In the genomic region with DNA sequence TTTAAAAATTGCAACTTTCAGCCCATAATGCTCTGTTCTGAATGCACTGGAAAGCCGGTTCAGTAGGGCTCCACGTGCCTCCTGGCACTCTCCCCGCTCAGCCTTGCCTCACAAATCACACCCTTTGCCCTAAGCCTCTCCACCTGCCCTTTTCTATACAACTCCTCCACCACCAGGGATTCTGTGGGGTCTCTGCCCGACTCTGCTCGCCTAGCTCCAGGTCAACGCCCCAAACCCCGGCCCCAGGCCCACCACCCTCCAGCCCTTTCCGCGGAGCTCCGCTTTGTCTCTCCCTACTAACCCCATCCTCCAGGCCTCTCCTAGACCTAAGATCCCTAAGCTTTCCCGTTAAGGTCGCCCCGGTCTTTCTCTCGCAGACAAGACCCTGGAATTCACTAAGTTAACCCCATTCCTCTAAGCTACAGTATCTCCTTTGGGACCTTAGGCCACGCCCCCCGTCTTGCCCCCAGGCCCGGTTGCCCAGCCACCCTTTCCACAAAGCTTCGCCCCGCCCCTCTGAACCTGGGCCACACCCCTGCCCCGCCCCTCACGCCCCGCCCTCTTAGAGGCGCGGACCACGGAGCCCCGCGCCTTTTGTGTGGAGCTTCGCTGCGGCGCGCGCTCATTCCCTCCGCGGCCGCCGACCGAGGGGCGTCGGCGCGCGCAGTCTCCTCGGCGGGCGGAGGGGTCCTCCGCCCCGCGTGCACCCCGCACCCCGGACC, we compare ENCODE assay signal across 8 mouse cellular contexts. TPM values are rescaled to one million over a fixed set of nuclear protein-coding genes. Genes with fewer than 3 reads are reported as not detected.
DNase-seq lines count a peak whose midpoint lies in the region; ATAC-seq and TF ChIP-seq lines count a peak whose summit lies in the region.

Gene Evl, plus strand, starts transcription at position 601 of the 722 bp plus-strand sequence.

- no peaks in the 10 kb centered on the region for H3K9me3 ChIP-seq in heart, embryonic 10.5 days
- no peaks in the 10 kb centered on the region for H3K9me3 ChIP-seq in kidney, embryonic 14.5 days (ENCODE audit: control insufficient read depth, low read length)
- no peaks in the 10 kb centered on the region for H3K9me3 ChIP-seq in limb, embryonic 15.5 days
- H3K9me3 ChIP-seq in midbrain, postnatal 0 days (ENCODE audit: low read length): no peaks in the 10 kb centered on the region

- H3K27ac ChIP-seq in heart, embryonic 10.5 days: peak within 1 kb of the TSS; percentile 95
- peak within 1 kb of the TSS; percentile 69 for H3K27ac ChIP-seq in kidney, embryonic 14.5 days (ENCODE audit: low read depth, low read length)
- H3K27ac ChIP-seq in limb, embryonic 15.5 days: peak within 1 kb of the TSS; percentile 92
- peak within 1 kb of the TSS; percentile 92 for H3K27ac ChIP-seq in midbrain, postnatal 0 days (ENCODE audit: low read depth, low read length)

- H3K36me3 ChIP-seq in heart, embryonic 10.5 days: no peaks in the 10 kb centered on the region
- no peaks in the 10 kb centered on the region for H3K36me3 ChIP-seq in kidney, embryonic 14.5 days (ENCODE audit: control insufficient read depth, insufficient read depth, low read length)
- H3K36me3 ChIP-seq in limb, embryonic 15.5 days: no peaks in the 10 kb centered on the region
- no peaks in the 10 kb centered on the region for H3K36me3 ChIP-seq in midbrain, postnatal 0 days (ENCODE audit: insufficient read depth, low read length)
- H3K36me3 ChIP-seq in splenic B cell, adult 2 months (ENCODE audit: control insufficient read depth, insufficient read depth, low read length, poor library complexity, severe bottlenecking): no peaks in the 10 kb centered on the region

- no peaks in the 10 kb centered on the region for H3K27me3 ChIP-seq in heart, embryonic 10.5 days (ENCODE audit: insufficient read depth, poor library complexity, severe bottlenecking)
- no peaks in the 10 kb centered on the region for H3K27me3 ChIP-seq in kidney, embryonic 14.5 days (ENCODE audit: control insufficient read depth, insufficient read depth, low read length)
- no peaks in the 10 kb centered on the region for H3K27me3 ChIP-seq in limb, embryonic 15.5 days
- no peaks in the 10 kb centered on the region for H3K27me3 ChIP-seq in midbrain, postnatal 0 days (ENCODE audit: insufficient read depth, low read length)
- H3K27me3 ChIP-seq in splenic B cell, adult 2 months (ENCODE audit: control insufficient read depth, insufficient read depth, low read length, poor library complexity, severe bottlenecking): peaks cover 8% of the 10 kb centered on the region; the same call in 1 of the 2 replicates

- TF ChIP-seq CTCF in midbrain, postnatal 0 days (IDR thresholded peaks at IDR 0.05): no peak

- WGBS in heart, embryonic 10.5 days: 2% methylated on average over 49 of the region's 50 CpGs
- 3% methylated on average over 34 of the region's 50 CpGs for WGBS in kidney, embryonic 14.5 days
- 2% methylated on average over 48 of the region's 50 CpGs for WGBS in limb, embryonic 15.5 days
- WGBS in midbrain, postnatal 0 days: under 1% methylated on average over 48 of the region's 50 CpGs

- peak within 1 kb of the TSS; percentile 98 for H3K4me3 ChIP-seq in heart, embryonic 10.5 days
- H3K4me3 ChIP-seq in kidney, embryonic 14.5 days (ENCODE audit: low read length): peak within 1 kb of the TSS; percentile 98
- H3K4me3 ChIP-seq in limb, embryonic 15.5 days: peak within 1 kb of the TSS; percentile 93
- H3K4me3 ChIP-seq in midbrain, postnatal 0 days (ENCODE audit: low read depth, low read length): peak within 1 kb of the TSS; percentile 94

- H3K9ac ChIP-seq in kidney, embryonic 14.5 days (ENCODE audit: low read depth, low read length): peak within 1 kb of the TSS; percentile 97
- peak within 1 kb of the TSS; percentile 94 for H3K9ac ChIP-seq in limb, embryonic 15.5 days
- peak within 1 kb of the TSS; percentile 97 for H3K9ac ChIP-seq in midbrain, postnatal 0 days (replicated peaks; ENCODE audit: low read length, poor library complexity, severe bottlenecking)

- ATAC-seq in erythroblast, adult 5-6 weeks (replicated peaks; ENCODE audit: low FRiP score, poor library complexity, severe bottlenecking): no peak
- peak; percentile 96 for ATAC-seq in kidney, embryonic 14.5 days (ENCODE audit: low FRiP score, low TSS enrichment)
- ATAC-seq in limb, embryonic 15.5 days (ENCODE audit: insufficient number of reproducible peaks, low FRiP score, low TSS enrichment, low read depth): peak; percentile 87
- peak; percentile 90 for ATAC-seq in midbrain, postnatal 0 days (ENCODE audit: low FRiP score)

- H3K4me2 ChIP-seq in kidney, embryonic 14.5 days (replicated peaks; ENCODE audit: low read depth, low read length): peak within 1 kb of the TSS; percentile 83
- H3K4me2 ChIP-seq in limb, embryonic 15.5 days: peak within 1 kb of the TSS; percentile 64
- H3K4me2 ChIP-seq in midbrain, postnatal 0 days (ENCODE audit: low read depth, low read length, poor library complexity, severe bottlenecking): peak within 1 kb of the TSS; percentile 76

- H3K4me1 ChIP-seq in heart, embryonic 10.5 days: peaks cover 31% of the 10 kb centered on the region
- H3K4me1 ChIP-seq in kidney, embryonic 14.5 days (ENCODE audit: control insufficient read depth, insufficient read depth, low read length): peaks cover 33% of the 10 kb centered on the region
- H3K4me1 ChIP-seq in limb, embryonic 15.5 days: peaks cover 36% of the 10 kb centered on the region
- H3K4me1 ChIP-seq in midbrain, postnatal 0 days (ENCODE audit: insufficient read depth, low read length): peaks cover 17% of the 10 kb centered on the region; the same call in 1 of the 2 replicates

- DNase-seq in 3T3-L1 (ENCODE audit: low read depth, low spot score): peak; percentile 82
- peak; percentile 88 for DNase-seq in brain, adult 2 months (ENCODE audit: low read depth, low spot score)
- DNase-seq in heart, embryonic 10.5 days (ENCODE audit: low spot score): peak; percentile 96
- DNase-seq in midbrain, postnatal 0 days (ENCODE audit: low spot score): peak; percentile 95
- DNase-seq in splenic B cell, adult 2 months (ENCODE audit: low read depth, low spot score): peak; percentile 40

RNA-seq across cellular contexts. Expression of gene Evl, which starts in this region (rescaled TPM):
- 17.1 and 34.7 TPM in 2 replicates for total RNA-seq in erythroblast, adult 5-6 weeks (2015; ENCODE audit: low replicate concordance)
- 10.3 and 23.2 TPM in 2 replicates for total RNA-seq in erythroblast, adult 5-6 weeks (2017; ENCODE audit: low replicate concordance)
- polyA plus RNA-seq in heart, embryonic 10.5 days (2016; fragmentation: Nextera tagmentation; extraction: Ambion mirVana): 29.6 and 42.5 TPM in 2 replicates
- polyA plus RNA-seq in kidney, embryonic 14.5 days (2014; fragmentation: Nextera tagmentation; extraction: Ambion mirVana): 73.7 and 91.5 TPM in 2 replicates
- 39.8 and 49.5 TPM in 2 replicates for polyA plus RNA-seq in limb, embryonic 15.5 days (2015; fragmentation: Nextera tagmentation; extraction: Ambion mirVana)
- total RNA-seq in midbrain, postnatal 0 days (2014; rRNA removed): 230 and 255 TPM in 2 replicates
- polyA plus RNA-seq in midbrain, postnatal 0 days (2015; fragmentation: Nextera tagmentation; extraction: Ambion mirVana): 285 and 290 TPM in 2 replicates

Comparison
In these comparisons a context has a peak if more than half of its experiments do, and no peak if none do; other contexts are left out.
1. DNase-seq: peak in every context shown above with its lines; median percentile 96 in heart, embryonic 10.5 days; 95 in midbrain, postnatal 0 days; 88 in brain, adult 2 months; 82 in 3T3-L1; 40 in splenic B cell, adult 2 months.